Mouse (Mus musculus): ENCODE data around the gene Smad6.

Gene Smad6

DNA sequence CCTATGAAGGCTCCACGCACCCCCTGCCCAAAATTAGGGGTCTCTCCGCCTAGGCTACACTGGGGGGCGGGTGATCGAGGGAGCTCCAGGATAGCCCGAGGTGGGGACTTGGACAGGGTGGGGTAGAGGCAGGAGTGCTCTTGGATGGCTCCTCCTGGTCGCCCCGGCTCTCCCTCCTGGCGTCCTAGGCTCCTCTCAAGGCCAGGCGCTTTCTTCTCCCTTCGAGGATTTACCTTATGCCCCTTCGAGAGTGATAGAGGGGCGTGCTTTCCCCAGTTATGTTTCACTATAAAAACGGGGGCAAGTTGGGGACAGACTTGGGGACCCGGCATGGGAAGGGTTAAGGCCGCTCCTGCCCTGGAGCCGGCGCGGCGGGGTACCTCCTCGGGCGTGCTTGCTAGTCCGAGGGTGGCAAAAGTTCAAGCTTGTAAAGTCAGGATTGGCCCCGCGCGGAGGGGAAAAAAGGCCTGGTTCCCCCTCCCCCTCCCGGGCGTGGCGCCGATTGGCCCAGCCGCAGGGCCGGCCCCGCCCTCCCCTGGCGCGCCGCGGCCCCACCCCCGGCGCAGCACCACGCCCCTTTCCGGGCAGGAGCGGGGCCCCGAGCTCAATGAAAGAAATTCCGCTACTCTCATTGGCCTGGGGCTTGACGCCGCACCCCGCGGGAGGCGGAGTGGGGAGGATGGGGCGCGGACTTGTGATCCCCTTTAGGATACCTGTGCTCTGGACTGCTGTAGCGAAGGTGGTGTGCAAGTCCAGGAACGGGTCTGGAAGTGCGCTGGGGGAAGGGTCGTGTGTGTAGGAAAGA is 905 bp upstream of the Smad6 start:
- DNase-seq (ENCODE audit: low spot score in 2 of 2) = peak; percentile 96 to 97

DNA sequence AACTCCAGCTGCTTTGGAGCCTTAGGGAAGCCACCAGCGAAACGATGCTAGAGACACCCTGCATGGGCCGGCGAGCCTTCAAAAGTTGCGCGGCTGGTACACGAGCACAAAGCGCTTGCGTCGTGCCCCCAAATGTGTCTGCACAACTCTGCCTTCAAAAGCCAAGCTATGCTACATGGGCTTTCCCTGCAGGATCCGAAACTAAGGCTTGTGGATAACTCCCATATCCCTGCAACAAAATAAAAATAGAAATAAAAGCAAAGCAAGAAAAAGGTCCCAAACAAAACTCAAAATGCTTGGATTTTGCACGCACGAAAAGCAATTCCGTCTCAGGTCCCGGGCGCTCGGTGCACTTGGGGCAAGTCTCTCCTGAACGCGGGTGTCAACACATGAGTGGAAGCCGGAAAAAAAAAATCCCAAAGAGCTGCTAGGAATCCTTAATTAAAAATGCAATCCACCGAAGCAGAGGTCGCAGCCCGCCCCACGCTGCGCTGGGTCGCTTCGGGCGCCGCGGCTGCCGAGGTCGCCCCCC is 474 bp downstream of the Smad6 start:
- DNase-seq (ENCODE audit: low spot score in 2 of 2) = no peak

DNA sequence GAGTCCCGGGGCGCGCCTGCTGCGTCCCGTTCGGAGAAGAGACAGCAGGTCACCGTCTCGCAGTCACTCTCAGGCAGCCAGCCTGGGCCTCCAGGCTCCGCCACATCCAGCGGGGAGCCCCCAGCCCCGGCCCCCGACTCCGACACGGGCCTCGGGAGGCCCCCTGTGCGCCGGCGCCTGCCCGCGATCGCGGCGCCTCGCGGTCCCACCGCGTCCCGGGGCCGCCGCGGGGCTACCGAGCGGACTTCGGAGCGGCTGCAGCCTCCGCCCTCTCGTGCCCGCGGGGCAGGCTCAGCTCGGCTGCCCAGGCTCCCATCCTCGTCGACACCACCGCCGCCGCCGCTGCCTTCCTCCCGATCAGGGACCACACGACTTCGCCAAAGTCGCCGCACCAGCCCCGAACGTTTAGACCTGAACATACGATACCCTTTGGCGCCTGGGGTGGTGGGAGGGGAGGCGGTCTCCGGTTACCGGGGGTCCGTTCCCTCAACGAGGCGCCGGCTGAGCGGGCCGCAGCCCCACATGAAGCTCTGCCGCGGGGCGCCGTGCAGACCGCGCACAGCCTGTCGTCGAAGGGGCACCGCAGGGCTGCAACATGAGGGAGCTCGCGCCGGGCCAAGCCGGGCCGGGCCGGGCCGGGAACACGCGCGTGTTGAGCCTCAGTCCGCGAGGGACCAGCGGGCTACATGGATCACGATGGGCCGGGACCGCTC is 1.1 kb downstream of the Smad6 start:
- no peak for DNase-seq (ENCODE audit: low spot score in 2 of 2)

DNA sequence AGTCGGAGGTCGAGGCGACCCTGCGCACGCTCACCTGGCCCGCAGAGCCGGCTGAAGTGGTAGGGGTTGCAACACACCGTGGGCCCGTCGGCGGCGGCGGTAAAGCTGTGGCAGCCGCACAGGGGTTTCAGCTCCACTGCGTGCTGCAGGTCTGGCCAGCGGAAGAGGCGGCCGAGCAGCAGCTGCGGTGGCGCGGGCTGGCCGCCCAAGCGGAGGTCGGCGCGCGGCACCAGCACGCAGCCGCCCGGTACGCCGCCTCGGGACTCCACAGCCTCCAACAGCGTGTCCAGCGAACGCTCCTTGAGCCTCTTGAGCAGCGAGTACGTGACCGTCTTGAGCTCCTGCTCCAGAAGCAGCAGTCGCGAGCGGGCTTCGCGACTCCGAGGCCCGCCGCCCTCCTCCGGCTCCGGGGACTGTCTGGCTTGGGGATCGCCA is 1.7 kb downstream of the Smad6 start:
- peak in 1 of 2 experiments; percentile 34 for DNase-seq (ENCODE audit: low spot score in 2 of 2)

DNA sequence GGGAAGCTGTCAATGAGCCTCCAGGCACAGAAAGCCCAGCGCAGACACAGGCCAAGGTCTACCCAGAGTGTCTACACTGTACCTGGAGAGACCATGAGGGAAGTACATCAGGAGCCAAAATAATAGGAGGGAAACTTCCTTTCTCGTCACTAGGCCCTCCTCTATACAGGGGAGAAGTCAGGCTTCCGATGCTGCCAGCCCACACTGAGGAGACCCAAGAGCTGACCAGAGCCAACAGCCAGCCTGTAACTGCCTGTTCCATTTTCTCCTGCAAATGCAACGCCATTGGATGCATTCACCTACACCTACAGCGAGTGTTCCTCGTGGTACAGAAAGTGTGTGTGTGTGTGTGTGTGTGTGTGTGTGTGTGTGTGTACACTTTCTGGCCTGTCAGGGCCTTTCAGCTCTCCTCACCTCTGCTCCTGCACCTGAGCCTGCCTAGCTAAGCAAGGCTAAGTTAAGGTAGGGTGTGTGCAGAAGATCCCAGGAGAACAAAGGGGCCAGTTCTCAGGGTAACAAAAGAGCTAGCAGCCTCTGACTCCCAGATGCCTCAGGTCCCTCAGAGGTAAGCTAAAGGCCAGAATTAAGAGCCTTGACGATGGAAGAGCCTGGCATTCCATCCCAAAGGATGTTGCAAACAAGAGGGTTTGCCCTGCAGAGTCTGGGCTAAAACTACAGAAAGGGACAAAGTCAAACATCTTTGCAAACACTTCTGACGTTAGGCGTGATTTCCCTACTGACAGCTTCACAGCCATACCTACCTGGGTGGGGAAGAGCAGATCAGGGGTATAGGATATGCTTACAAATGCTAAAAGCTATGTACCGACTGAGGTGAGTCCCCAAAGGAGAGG is 2.6 kb downstream of the Smad6 start:
- DNase-seq (ENCODE audit: low spot score in 2 of 2) = no peak

DNA sequence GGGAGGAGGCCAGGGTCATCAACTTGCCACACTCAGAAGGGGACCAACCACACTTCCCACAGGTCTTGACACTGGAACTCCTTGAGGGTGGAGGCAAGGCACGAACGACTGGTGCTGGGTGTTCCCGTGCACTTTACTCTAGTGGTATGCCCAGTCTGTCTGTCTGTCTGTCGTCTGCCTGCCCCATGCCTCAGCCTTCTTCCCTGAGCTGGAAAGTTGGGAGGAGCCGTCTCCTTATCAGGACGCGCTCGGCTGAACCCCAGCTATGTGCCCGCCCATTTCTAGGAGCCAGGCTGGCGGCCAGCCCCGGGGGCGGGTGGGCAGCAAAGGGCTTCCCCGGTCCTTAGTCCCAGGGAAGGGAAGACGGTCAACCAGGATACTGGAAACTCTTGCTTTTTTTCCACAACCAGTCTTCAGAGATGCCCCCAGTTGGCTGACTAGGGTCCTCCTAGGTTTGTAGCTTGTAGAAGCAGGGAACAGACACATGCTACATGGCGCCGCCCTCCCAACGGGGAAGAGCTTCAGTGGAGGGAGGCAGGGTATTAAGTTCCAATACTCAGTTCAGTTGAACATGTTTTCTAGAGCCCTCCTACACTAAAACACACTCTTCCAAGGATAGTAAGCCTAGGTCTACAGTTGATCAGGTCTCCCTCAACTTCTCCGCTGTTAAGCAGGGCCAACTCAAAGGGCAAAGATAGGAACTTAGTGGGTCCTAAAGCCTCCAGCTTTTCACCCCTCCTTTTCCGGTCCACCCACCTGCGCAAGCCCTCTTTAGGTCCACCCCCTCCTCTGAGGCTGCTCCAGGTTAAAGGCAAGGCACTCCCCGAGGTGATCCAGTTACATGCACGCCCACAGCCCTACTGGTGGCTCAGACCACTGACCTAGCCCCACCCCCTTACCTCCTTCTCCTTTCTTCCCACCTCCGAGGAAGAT is 3.7 kb downstream of the Smad6 start:
- DNase-seq (ENCODE audit: low spot score in 2 of 2) = peak; percentile 55 to 61

DNA sequence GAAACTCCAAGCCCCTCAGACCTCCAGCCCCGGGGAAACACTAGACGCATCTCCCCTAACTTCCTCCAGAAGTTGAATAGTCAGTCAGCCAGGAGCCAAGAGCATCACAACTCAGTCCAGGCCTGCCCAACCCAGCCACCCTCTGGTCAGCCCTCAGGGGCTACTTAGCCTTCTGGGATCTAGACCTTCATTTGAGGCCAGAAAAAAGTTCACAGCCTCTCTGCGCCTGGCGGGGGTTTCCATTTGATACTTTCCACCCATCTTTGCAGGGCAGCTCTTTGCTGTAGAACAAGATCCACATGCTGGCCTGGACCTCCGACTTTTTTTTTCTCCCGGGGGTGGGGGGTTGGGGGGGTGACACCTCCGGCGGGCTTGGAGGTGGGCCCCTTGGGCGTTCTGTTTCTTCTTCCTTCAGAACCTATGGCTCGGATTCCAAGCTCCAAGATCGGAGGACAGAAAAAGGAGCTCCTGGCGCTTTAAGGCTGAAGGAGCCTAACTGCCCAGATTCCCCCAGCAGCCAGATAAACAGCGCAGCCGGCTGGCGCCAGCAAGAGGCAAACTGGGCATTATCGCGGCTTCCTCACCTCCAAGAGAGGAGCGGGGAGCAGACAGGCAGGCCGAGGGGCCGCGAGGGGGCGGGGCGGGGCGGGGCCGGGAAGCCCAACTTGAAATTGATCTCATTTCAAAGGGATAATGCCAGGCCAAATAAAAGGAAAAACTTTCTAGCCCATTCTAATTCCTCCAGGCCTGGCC is 5.0 kb downstream of the Smad6 start:
- peak; percentile 49 to 62 for DNase-seq (ENCODE audit: low spot score in 2 of 2)

DNA sequence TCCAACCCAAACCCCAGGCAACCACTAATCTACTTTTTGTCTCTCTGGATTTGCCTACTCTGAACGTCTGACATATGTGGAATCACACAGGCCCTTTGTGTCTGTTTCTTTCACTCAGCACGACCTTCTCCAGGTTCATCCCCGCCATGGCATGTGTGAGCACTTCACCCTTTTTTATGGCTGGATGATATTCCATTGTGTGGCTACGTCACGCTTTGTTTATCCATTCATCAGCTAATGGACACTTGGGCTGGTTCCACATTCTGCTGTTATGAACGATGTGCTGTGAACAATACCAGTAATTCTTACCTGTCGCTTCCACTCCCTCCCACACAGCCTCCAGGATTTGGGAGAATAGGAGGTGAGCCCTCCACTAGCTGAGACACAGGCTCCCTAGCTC is 5.8 kb downstream of the Smad6 start:
- DNase-seq (ENCODE audit: low spot score in 2 of 2) = no peak

DNA sequence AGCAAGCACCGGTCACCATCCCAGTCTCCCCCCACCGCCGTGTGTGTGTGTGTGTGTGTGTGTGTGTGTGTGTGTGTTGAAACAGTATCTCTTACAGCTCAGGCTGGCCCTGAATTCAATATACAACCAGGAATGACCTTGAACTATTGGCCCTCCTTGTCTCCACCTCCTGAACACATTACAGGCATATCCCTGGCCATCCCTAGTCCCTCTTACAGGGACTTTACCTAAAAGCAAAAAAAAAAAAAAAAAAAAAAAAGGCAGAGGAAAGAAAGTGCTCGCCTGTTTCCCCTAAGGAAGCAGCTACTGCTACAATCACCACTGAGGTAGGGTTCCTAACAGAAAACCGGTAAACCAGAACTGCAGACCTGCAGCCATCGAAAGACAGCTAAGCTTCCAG is 7.1 kb downstream of the Smad6 start:
- no peak for DNase-seq (ENCODE audit: low spot score in 2 of 2)

DNA sequence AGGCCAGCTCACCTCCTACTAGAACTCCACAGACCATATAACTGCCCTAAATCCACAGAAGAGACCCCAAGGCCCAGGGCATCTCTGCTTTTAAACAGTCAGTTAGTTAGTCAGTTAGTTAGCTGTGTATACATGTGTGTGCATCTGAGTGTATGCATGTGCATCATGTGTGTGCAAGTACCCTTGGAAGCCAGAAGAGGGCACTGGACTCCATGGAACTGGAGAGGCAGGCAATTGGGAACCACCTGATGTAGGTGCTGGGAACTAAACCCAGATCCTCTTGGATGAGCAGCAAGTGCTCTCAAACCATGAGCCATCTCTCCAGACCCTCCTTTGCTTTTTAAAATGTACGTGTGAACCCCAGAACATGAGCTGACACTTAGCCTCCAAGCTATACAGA is 10.5 kb downstream of the Smad6 start:
- DNase-seq (ENCODE audit: low spot score in 2 of 2) = no peak

DNA sequence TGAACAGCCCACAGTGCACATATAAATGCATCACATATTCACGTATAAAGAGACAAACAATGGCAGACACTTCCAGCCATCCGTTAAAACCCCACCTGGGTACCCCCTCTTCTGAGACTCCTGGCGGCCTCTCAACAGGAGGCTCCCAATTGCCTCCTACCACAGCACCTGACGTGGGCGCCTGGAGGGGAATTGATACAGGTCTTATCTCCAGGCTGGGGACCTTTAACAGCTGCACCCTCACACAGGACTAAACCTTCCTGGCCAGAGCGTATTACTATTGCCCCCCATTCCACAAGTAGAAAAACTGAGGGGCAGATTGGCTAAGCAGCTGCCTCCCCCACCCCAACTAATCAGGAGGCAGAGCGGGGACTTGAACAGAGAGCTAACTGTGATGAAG is 18.9 kb downstream of the Smad6 start:
- no peak for DNase-seq (ENCODE audit: low spot score in 2 of 2)

DNA sequence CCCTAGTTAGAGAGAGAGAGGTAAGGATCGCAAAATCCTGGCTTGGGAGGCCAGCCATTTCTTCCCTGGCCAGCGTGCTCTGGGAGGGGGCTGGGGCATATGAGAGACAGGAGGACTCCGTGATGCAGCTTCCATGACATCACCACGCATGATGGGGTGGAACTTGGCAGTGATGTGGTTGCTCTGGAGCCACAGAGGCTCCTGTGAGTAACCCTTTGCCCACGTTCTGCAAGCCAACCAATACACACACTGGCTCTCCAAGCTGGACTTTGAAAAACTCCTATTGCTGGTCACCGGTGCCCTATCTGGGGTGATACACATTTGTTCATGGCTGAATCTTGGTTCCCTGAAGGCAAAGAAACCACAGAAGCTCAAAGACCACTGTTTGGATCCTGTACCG is 20.8 kb downstream of the Smad6 start:
- DNase-seq (ENCODE audit: low spot score in 2 of 2) = no peak

DNA sequence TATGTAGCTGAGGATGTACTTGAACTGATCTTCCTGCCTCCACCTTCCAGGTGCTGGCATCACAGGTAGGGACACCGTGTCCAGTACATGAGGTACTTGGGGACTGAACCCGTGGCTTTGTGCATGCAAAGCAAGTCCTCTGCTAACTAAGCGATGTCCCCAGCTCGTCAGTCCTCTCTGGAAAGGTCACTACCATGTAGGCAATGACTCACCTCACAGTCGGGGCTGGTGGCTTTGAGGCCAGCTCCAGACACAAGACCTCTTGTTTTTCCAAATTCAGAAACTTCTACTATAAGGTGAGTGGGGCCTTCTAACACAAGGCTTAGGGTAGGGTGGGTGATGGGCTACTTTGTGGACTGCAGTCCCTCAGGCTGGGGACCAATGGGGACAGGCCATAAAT is 21.8 kb downstream of the Smad6 start:
- DNase-seq (ENCODE audit: low spot score in 2 of 2) = no peak

DNA sequence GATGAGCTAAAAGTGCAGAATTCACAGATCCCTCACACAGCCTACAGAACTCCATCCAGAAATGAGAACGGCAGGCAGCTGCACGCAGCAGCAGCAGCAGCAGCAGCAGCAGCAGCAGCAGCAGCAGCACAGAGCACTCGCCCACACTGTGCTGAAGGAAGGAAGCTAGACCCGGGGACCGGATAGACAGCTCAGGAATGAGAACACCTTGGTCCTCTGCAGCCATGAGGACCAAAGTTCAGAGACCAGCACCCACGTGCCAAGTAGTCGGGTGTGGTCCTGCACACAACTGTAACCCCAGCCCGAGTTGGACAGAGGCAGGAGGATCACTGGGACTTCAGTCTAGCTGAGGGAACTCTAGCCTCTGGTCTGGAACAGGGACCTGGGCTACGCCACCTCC is 22.7 kb downstream of the Smad6 start:
- DNase-seq (ENCODE audit: low spot score in 2 of 2) = no peak

DNA sequence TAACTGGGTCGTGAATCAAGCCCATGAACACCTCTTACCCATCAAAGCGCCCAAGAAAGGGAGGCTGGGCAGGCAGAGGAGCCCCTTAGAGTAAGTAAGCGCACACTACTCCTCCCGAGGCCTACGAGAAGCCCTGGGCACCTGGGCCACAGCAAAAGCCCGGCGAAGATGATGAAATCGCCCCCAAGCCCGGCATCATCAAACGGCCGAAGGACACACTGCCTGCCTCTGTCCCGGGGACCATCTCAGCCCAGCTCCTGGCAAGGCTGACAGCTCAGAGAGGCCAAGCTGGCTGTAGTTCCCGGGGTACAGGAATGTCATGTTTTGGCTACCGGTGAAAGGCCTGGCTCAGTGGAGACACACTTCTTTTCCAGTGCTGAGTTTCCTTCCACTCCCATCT is 23.8 kb downstream of the Smad6 start:
- DNase-seq (ENCODE audit: low spot score in 2 of 2) = peak in 1 of 2 experiments; percentile 23

DNA sequence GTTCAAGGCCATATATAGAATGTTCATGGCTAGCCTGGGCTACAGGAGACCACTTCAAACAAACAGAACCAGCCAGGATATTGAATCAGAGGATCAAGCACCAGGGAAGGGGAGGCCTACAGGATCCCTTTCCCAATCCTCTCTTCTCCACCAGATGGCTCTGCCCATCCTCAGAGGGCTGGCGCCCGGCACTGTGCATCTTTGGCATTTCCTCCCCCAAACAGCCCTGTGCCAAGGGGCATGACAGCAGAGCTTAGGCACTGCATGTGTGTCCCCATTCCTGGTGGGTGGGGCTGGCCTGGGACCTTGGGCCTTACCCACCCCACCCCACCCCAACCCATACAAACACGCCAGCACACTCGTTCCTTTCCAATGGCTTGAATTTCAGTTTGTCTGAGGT is 24.4 kb downstream of the Smad6 start:
- no peak for DNase-seq (ENCODE audit: low spot score in 2 of 2)

DNA sequence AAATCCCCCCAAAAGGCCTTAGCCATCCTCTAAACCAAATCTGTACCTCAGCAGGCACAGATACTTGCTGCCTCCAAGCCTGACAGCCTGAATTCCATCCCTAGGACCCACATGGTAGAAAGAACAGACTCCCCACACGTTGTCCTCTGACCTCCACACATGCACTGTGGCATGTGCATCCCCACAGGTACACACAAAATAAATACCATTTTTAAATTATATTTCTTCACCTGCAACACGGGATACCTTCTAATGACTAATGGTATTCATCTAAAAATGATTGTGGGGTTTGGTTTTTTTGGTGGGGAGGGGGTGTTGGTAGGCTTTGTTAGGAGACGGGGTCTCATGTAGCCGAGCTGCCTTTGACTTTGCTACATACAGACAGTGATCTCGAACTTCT is 28.6 kb downstream of the Smad6 start:
- DNase-seq (ENCODE audit: low spot score in 2 of 2) = no peak

DNA sequence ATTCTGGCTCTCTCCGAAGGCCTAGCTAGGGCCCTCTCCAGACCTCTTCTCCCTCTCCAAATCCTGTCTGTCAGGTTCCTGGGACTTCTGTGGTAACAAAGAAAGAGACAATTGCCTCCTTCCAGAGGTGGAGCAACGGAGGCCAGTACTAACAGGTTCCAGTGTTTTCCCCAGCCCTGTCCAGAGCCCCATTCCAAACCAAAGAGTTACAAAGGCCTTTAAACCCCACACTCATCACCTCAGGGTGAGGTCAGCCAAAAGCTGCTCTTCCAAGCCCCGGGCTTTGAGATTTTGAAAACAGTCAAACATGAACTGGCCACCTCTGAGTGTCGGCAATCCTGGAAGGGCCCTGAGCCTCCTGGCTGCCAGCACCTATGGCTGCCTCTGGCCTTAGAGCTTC is 29.1 kb downstream of the Smad6 start:
- no peak for DNase-seq (ENCODE audit: low spot score in 2 of 2)

DNA sequence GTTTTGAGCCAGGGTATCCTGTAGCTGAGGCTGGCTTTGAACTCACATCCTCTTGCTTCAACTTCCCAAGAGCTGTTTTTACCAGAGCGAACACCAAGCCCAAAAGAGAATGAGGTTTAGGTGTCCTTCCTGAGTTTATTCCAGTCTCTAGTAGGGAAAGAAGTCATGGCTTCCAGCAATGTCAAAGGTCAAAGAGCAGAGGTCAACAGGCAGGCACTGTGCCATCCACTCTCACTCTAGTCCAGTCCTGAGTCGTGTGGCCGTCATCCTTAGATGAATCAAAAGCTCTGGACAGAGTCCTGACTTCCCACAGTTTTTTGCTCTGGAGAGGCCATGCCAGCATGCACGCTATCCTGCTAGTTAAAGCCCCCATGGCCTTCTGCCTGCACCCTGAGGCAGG is 30.7 kb downstream of the Smad6 start:
- no peak for DNase-seq (ENCODE audit: low spot score in 2 of 2)

DNA sequence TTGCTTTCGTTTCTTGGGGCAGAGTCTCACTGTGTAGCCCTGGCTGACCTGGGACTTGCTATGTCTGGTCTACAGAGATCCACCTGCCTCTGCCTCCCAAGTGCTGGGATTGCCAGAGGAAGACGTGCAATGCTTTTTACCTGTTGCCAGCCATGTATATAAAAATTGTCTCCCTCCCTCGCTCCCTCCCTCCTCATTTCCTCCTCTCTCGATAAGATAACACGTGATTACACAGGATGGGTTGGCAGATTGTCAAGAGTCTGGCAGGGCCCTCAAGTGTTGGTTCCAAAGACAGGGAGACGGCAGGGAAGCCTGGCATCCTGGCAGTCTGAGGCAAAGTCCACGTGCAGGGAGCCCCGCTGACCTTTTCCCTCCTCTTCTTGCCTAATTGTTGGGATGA is 32.2 kb downstream of the Smad6 start:
- peak in 1 of 2 experiments; percentile 23 for DNase-seq (ENCODE audit: low spot score in 2 of 2)

Measured in heart, adult 9 months (tissue).